Mouse (Mus musculus): ENCODE data around the gene Pgpep1. TPM values are rescaled to one million over a fixed set of nuclear protein-coding genes. Genes with fewer than 3 reads are reported as not detected.

The Pgpep1 gene
- 7.3 to 13.8 TPM (median 11.9 TPM) in 4 replicates for total RNA-seq (2023; ENCODE audit: inconsistent age)

GRCm38 (mm10) chr8:70660273-70660725, at the start of gene Pgpep1:
TSS of gene Pgpep1 (minus strand) at chr8:70660388.

GRCm38 (mm10) chr8:70703287-70703686, 43.1 kb upstream of the Pgpep1 start, which contains the start of gene Iqcn:
TSS of gene Iqcn (plus strand) at chr8:70703457.

GRCm38 (mm10) chr8:70698310-70699109, 38.3 kb upstream of the Pgpep1 start, which contains the start of gene Jund:
TSS of gene Jund (plus strand) at chr8:70698949.

GRCm38 (mm10) chr8:70673079-70673856, 13.1 kb upstream of the Pgpep1 start, which contains the start of gene Lsm4:
TSS of gene Lsm4 (plus strand) at chr8:70673248.

GRCm38 (mm10) chr8:70632346-70632892, 27.8 kb downstream of the Pgpep1 start, which contains the start of gene Gdf15:
TSS of gene Gdf15 (minus strand) at chr8:70632456.

GRCm38 (mm10) chr8:70615894-70616293, 44.3 kb downstream of the Pgpep1 start, which contains the start of gene Lrrc25:
TSS of gene Lrrc25 (plus strand) at chr8:70616155.

GRCm38 (mm10) chr8:70608749-70609367, 51.3 kb downstream of the Pgpep1 start, which contains the start of gene Ssbp4:
TSS of gene Ssbp4 (minus strand) at chr8:70608872.

Other genes with a start within 250 kb of the Pgpep1 start
- gene Crtc1, start 220.8 kb downstream of the Pgpep1 start, total RNA-seq (2023; ENCODE audit: inconsistent age): 22.3 to 28.4 TPM (median 23.9 TPM) in 4 replicates
- 7.3 to 8.5 TPM (median 7.7 TPM) in 4 replicates for gene Klhl26, start 183.4 kb downstream of the Pgpep1 start, total RNA-seq (2023; ENCODE audit: inconsistent age)
- gene Tmem59l, start 173.0 kb downstream of the Pgpep1 start, total RNA-seq (2023; ENCODE audit: inconsistent age): not detected in 4 replicates
- 1.4 TPM in 1 of 4 replicates, not detected in the others for gene Crlf1, start 167.2 kb downstream of the Pgpep1 start, total RNA-seq (2023; ENCODE audit: inconsistent age)
- 28.9 to 47.2 TPM (median 37.2 TPM) in 4 replicates for gene Rex1bd, start 153.6 kb downstream of the Pgpep1 start, total RNA-seq (2023; ENCODE audit: inconsistent age)
- 2,371 to 2,974 TPM (median 2,811 TPM) in 4 replicates for gene Uba52, start 149.6 kb downstream of the Pgpep1 start, total RNA-seq (2023; ENCODE audit: inconsistent age)
- 246 to 268 TPM (median 258 TPM) in 4 replicates for gene Fkbp8, start 132.7 kb downstream of the Pgpep1 start, total RNA-seq (2023; ENCODE audit: inconsistent age)
- 54.8 to 67.2 TPM (median 60.8 TPM) in 4 replicates for gene Kxd1, start 132.4 kb downstream of the Pgpep1 start, total RNA-seq (2023; ENCODE audit: inconsistent age)
- 27.0 to 37.0 TPM (median 32.5 TPM) in 4 replicates for gene Ell, start 120.9 kb downstream of the Pgpep1 start, total RNA-seq (2023; ENCODE audit: inconsistent age)
- gene Isyna1, start 66.0 kb downstream of the Pgpep1 start, total RNA-seq (2023; ENCODE audit: inconsistent age): 95.3 to 112 TPM (median 100 TPM) in 4 replicates
- 61.1 to 68.9 TPM (median 66.7 TPM) in 4 replicates for gene Ssbp4, start 51.5 kb downstream of the Pgpep1 start, total RNA-seq (2023; ENCODE audit: inconsistent age)
- gene Lrrc25, start 44.2 kb downstream of the Pgpep1 start, total RNA-seq (2023; ENCODE audit: inconsistent age): 4.0 to 6.8 TPM (median 5.4 TPM) in 4 replicates
- gene Gdf15, start 27.9 kb downstream of the Pgpep1 start, total RNA-seq (2023; ENCODE audit: inconsistent age): not detected in 4 replicates
- gene Lsm4, start 12.9 kb upstream of the Pgpep1 start, total RNA-seq (2023; ENCODE audit: inconsistent age): 110 to 142 TPM (median 130 TPM) in 4 replicates
- gene Jund, start 38.6 kb upstream of the Pgpep1 start, total RNA-seq (2023; ENCODE audit: inconsistent age): 2,155 to 2,567 TPM (median 2,406 TPM) in 4 replicates
- gene Iqcn, start 43.1 kb upstream of the Pgpep1 start, total RNA-seq (2023; ENCODE audit: inconsistent age): 40.3 to 68.5 TPM (median 46.5 TPM) in 4 replicates
- gene Gm3336, start 58.2 kb upstream of the Pgpep1 start, total RNA-seq (2023; ENCODE audit: inconsistent age): 0.87 to 2.4 TPM in 2 of 4 replicates, not detected in the others
- gene Pde4c, start 63.3 kb upstream of the Pgpep1 start, total RNA-seq (2023; ENCODE audit: inconsistent age): 2.7 to 6.0 TPM (median 3.9 TPM) in 4 replicates
- 8.1 to 11.7 TPM (median 10.3 TPM) in 4 replicates for gene Rab3a, start 94.3 kb upstream of the Pgpep1 start, total RNA-seq (2023; ENCODE audit: inconsistent age)
- gene Mpv17l2, start 100.6 kb upstream of the Pgpep1 start, total RNA-seq (2023; ENCODE audit: inconsistent age): 23.5 to 28.2 TPM (median 25.8 TPM) in 4 replicates
- gene Pik3r2, start 116.3 kb upstream of the Pgpep1 start, total RNA-seq (2023; ENCODE audit: inconsistent age): 23.1 to 25.4 TPM (median 24.1 TPM) in 4 replicates
- gene Mast3, start 144.7 kb upstream of the Pgpep1 start, total RNA-seq (2023; ENCODE audit: inconsistent age): 195 to 225 TPM (median 218 TPM) in 4 replicates
- gene Il12rb1, start 148.1 kb upstream of the Pgpep1 start, total RNA-seq (2023; ENCODE audit: inconsistent age): 0.70 to 2.7 TPM (median 1.5 TPM) in 4 replicates
- 19.3 to 21.0 TPM (median 20.2 TPM) in 4 replicates for gene Arrdc2, start 179.3 kb upstream of the Pgpep1 start, total RNA-seq (2023; ENCODE audit: inconsistent age)
- 0.15 to 0.18 TPM in 2 of 4 replicates, not detected in the others for gene Kcnn1, start 202.9 kb upstream of the Pgpep1 start, total RNA-seq (2023; ENCODE audit: inconsistent age)
- gene Ccdc124, start 213.5 kb upstream of the Pgpep1 start, total RNA-seq (2023; ENCODE audit: inconsistent age): 36.9 to 45.2 TPM (median 43.9 TPM) in 4 replicates
- gene Slc5a5, start 232.4 kb upstream of the Pgpep1 start, total RNA-seq (2023; ENCODE audit: inconsistent age): not detected in 4 replicates
- 4,077 to 4,166 TPM (median 4,161 TPM) in 4 replicates for gene Rpl18a, start 237.0 kb upstream of the Pgpep1 start, total RNA-seq (2023; ENCODE audit: inconsistent age)
- gene Map1s, start 245.5 kb upstream of the Pgpep1 start, total RNA-seq (2023; ENCODE audit: inconsistent age): 54.1 to 74.7 TPM (median 67.4 TPM) in 4 replicates